Mouse (Mus musculus): ENCODE data around the gene Gemin6. TPM values are rescaled to one million over a fixed set of nuclear protein-coding genes. Genes with fewer than 3 reads are reported as not detected.
A peak's percentile ranks its signal among the peaks of the same experiment; 100 is the strongest.

Gemin6 gene
- polyA plus RNA-seq, 1 experiment = 15.3 TPM

- Histone ChIP-seq H3K4me3 (ENCODE audit: insufficient read depth, low read length) (no peak overlapping the region), H3K4me1 (ENCODE audit: control insufficient read depth, insufficient read depth, low read length) (no peaks in the 10 kb centered on the region), H3K27ac (ENCODE audit: insufficient read depth, low read length) (no peak overlapping the region)
- TF ChIP-seq CTCF (IDR thresholded peaks at IDR 0.05; ENCODE audit: borderline replicate concordance, insufficient read depth, low read length) (no peak), POLR2A (IDR thresholded peaks at IDR 0.05; ENCODE audit: low read depth, low read length) (no peak)
Observed at GRCm38 (mm10) chr17:80233844-80234243, 9.6 kb downstream of the Gemin6 start.

- no peak overlapping the region for H3K27ac ChIP-seq (ENCODE audit: insufficient read depth, low read length)
- TF ChIP-seq POLR2A (IDR thresholded peaks at IDR 0.05; ENCODE audit: low read depth, low read length) = no peak
- no peak for TF ChIP-seq CTCF (IDR thresholded peaks at IDR 0.05; ENCODE audit: borderline replicate concordance, insufficient read depth, low read length)
- no peak overlapping the region for H3K4me3 ChIP-seq (ENCODE audit: insufficient read depth, low read length)
- H3K4me1 ChIP-seq (ENCODE audit: control insufficient read depth, insufficient read depth, low read length) = no peaks in the 10 kb centered on the region
Observed at GRCm38 (mm10) chr17:80234376-80234775, 10.1 kb downstream of the Gemin6 start.

GRCm38 (mm10) chr17:80235477-80235876 is 11.2 kb downstream of the Gemin6 start:
- TF ChIP-seq CTCF (IDR thresholded peaks at IDR 0.05; ENCODE audit: borderline replicate concordance, insufficient read depth, low read length) (no peak), POLR2A (IDR thresholded peaks at IDR 0.05; ENCODE audit: low read depth, low read length) (no peak)

GRCm38 (mm10) chr17:80236805-80237204 is 12.6 kb downstream of the Gemin6 start:
- TF ChIP-seq POLR2A (IDR thresholded peaks at IDR 0.05; ENCODE audit: low read depth, low read length) = no peak
- Histone ChIP-seq H3K27ac (ENCODE audit: insufficient read depth, low read length) (no peak overlapping the region), H3K4me3 (ENCODE audit: insufficient read depth, low read length) (no peak overlapping the region), H3K4me1 (ENCODE audit: control insufficient read depth, insufficient read depth, low read length) (no peaks in the 10 kb centered on the region)

More at GRCm38 (mm10) chr17:80235477-80235876, 11.2 kb downstream of the Gemin6 start:
- no peak overlapping the region for H3K4me3 ChIP-seq (ENCODE audit: insufficient read depth, low read length)
- no peak overlapping the region for H3K27ac ChIP-seq (ENCODE audit: insufficient read depth, low read length)
- H3K4me1 ChIP-seq (ENCODE audit: control insufficient read depth, insufficient read depth, low read length) = no peaks in the 10 kb centered on the region

- no peaks in the 10 kb centered on the region for H3K4me1 ChIP-seq (ENCODE audit: control insufficient read depth, insufficient read depth, low read length)
- no peak overlapping the region for H3K27ac ChIP-seq (ENCODE audit: insufficient read depth, low read length)
- no peak overlapping the region for H3K4me3 ChIP-seq (ENCODE audit: insufficient read depth, low read length)
- TF ChIP-seq POLR2A (IDR thresholded peaks at IDR 0.05; ENCODE audit: low read depth, low read length) = no peak
- TF ChIP-seq CTCF (IDR thresholded peaks at IDR 0.05; ENCODE audit: borderline replicate concordance, insufficient read depth, low read length) = no peak
Observed at GRCm38 (mm10) chr17:80237475-80237874, 13.2 kb downstream of the Gemin6 start.

- Histone ChIP-seq H3K4me1 (ENCODE audit: control insufficient read depth, insufficient read depth, low read length) (no peaks in the 10 kb centered on the region), H3K27ac (ENCODE audit: insufficient read depth, low read length) (no peak overlapping the region), H3K4me3 (ENCODE audit: insufficient read depth, low read length) (no peak overlapping the region)
- TF ChIP-seq POLR2A (IDR thresholded peaks at IDR 0.05; ENCODE audit: low read depth, low read length) (no peak), CTCF (IDR thresholded peaks at IDR 0.05; ENCODE audit: borderline replicate concordance, insufficient read depth, low read length) (no peak)
Observed at GRCm38 (mm10) chr17:80241594-80241993, 17.4 kb downstream of the Gemin6 start.

- H3K4me1 ChIP-seq (ENCODE audit: control insufficient read depth, insufficient read depth, low read length) = no peaks in the 10 kb centered on the region
- TF ChIP-seq CTCF (IDR thresholded peaks at IDR 0.05; ENCODE audit: borderline replicate concordance, insufficient read depth, low read length) (no peak), POLR2A (IDR thresholded peaks at IDR 0.05; ENCODE audit: low read depth, low read length) (no peak)
- no peak overlapping the region for H3K27ac ChIP-seq (ENCODE audit: insufficient read depth, low read length)
- no peak overlapping the region for H3K4me3 ChIP-seq (ENCODE audit: insufficient read depth, low read length)
Observed at GRCm38 (mm10) chr17:80243116-80243515, 18.9 kb downstream of the Gemin6 start.

GRCm38 (mm10) chr17:80252757-80253525 is 28.7 kb downstream of the Gemin6 start:
- no peak for TF ChIP-seq CTCF (IDR thresholded peaks at IDR 0.05; ENCODE audit: borderline replicate concordance, insufficient read depth, low read length)
- TF ChIP-seq POLR2A (IDR thresholded peaks at IDR 0.05; ENCODE audit: low read depth, low read length) = no peak
- 0 out of 2 replicates have a peak, but pooled peaks cover 2% of the 10 kb centered on the region for H3K4me1 ChIP-seq (ENCODE audit: control insufficient read depth, insufficient read depth, low read length)
- H3K4me3 ChIP-seq (ENCODE audit: insufficient read depth, low read length) = no peak overlapping the region
- no peak overlapping the region for H3K27ac ChIP-seq (ENCODE audit: insufficient read depth, low read length)

GRCm38 (mm10) chr17:80254421-80254820 is 30.2 kb downstream of the Gemin6 start:
- Histone ChIP-seq H3K4me1 (ENCODE audit: control insufficient read depth, insufficient read depth, low read length) (0 out of 2 replicates have a peak, but pooled peaks cover 2% of the 10 kb centered on the region), H3K4me3 (ENCODE audit: insufficient read depth, low read length) (no peak overlapping the region), H3K27ac (ENCODE audit: insufficient read depth, low read length) (peak overlapping the region; percentile 89)
- TF ChIP-seq POLR2A (IDR thresholded peaks at IDR 0.05; ENCODE audit: low read depth, low read length) (no peak), CTCF (IDR thresholded peaks at IDR 0.05; ENCODE audit: borderline replicate concordance, insufficient read depth, low read length) (no peak)

- Histone ChIP-seq H3K4me3 (ENCODE audit: insufficient read depth, low read length) (no peak overlapping the region), H3K27ac (ENCODE audit: insufficient read depth, low read length) (peak overlapping the region; percentile 89), H3K4me1 (ENCODE audit: control insufficient read depth, insufficient read depth, low read length) (0 out of 2 replicates have a peak, but pooled peaks cover 2% of the 10 kb centered on the region)
- no peak for TF ChIP-seq POLR2A (IDR thresholded peaks at IDR 0.05; ENCODE audit: low read depth, low read length)
- TF ChIP-seq CTCF (IDR thresholded peaks at IDR 0.05; ENCODE audit: borderline replicate concordance, insufficient read depth, low read length) = no peak
Observed at GRCm38 (mm10) chr17:80255208-80255607, 31.0 kb downstream of the Gemin6 start.
